Mouse (Mus musculus): ENCODE data around the gene Rab3il1. TPM values are rescaled to one million over a fixed set of nuclear protein-coding genes. Genes with fewer than 3 reads are reported as not detected.

Gene Rab3il1
- polyA plus RNA-seq, 1 experiment from 2014 or later = 38.1 TPM

DNA sequence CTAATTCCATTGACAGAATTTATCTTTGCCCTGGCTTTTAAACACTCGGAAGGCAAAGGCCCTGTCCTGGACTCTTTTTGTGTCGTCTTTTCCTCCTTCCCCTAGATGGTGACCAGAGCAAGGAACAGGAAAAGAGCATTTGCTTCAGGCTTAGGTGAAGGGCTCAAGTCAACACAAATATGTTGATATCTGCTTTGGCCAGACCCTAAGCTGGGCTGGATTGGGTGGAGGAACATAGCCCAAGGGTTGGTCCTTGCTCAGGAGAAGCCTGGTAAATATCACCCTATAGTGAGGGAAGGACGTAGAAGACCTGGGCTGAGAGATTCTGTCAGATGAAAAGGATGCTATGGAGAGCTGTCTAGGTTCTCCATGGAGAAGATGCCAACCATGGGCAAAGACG lies 14.7 kb downstream of the Rab3il1 start:
- H3K4me2 ChIP-seq (ENCODE audit: low read depth, low read length) = no peak overlapping the region
- peaks cover 47% of the 10 kb centered on the region for H3K4me1 ChIP-seq (ENCODE audit: control insufficient read depth, insufficient read depth, low read length)
- ATAC-seq (ENCODE audit: insufficient read depth, low FRiP score) = no peak

DNA sequence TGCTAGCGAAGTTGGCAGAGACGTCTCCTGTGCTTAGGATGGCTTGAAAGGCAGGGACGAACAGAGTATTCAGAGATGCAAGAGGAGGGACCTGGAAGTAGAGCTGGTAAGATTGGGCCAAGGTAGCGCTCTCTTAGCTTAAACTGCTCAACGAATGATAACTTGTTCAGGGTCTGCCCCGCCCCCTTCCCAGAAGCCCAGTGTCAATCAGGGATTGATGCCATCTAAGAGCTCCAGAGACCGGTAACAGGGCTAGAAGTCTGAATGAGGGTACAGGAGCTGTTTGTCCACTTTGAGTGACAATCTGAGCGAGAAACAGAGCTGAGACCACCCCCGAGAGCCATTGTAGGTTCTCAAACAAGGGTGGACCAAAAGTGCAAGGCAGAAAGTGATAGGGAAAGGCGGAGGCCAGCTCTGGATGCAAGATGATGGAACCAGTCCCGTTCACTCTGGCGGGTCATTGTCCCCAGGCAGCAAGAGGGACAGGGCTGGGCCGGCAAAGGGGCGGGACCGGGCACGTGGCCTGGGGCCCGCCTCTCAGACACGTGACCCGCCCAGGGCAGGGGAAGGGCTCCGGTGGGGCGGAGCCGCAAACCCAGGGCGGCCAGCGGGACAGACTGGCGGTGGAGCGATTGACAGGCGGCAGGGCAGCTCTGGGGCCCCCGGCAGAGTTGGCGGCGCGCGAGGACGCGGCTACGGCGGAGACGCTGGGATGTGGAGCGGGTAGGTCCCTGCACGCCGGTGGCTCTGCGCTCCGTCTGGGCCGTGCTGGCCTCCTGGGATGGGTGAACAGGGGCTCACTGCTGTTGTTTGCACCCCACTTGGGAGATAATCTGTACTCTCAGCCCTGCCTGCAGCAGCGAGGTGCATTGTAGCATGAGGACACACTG lies 16.4 kb downstream of the Rab3il1 start:
- no peaks in the 10 kb centered on the region for H3K36me3 ChIP-seq (ENCODE audit: control insufficient read depth, insufficient read depth, low read length)
- H3K27ac ChIP-seq (ENCODE audit: low read length) = peak overlapping the region; percentile 55; the same call in 1 of the 2 replicates
- WGBS = 7% methylated on average over 44 of the region's 44 CpGs
- H3K27me3 ChIP-seq (ENCODE audit: control insufficient read depth, insufficient read depth, low read length) = no peaks in the 10 kb centered on the region
- peaks cover 46% of the 10 kb centered on the region for H3K4me1 ChIP-seq (ENCODE audit: control insufficient read depth, insufficient read depth, low read length)
- peak overlapping the region; percentile 96 for H3K4me2 ChIP-seq (ENCODE audit: low read depth, low read length)
- H3K9me3 ChIP-seq (replicated peaks; ENCODE audit: control insufficient read depth, low read length) = no peaks in the 10 kb centered on the region
- H3K4me3 ChIP-seq (replicated peaks; ENCODE audit: low read length) = peak overlapping the region; percentile 65
- H3K9ac ChIP-seq (ENCODE audit: low read length) = peak overlapping the region; percentile 81
- ATAC-seq (ENCODE audit: insufficient read depth, low FRiP score) = peak; percentile 93

More for the DNA sequence above, 14.7 kb downstream of the Rab3il1 start:
- 83% methylated on average over 4 of the region's 4 CpGs for WGBS
- no peaks in the 10 kb centered on the region for H3K27me3 ChIP-seq (ENCODE audit: control insufficient read depth, insufficient read depth, low read length)
- H3K9me3 ChIP-seq (replicated peaks; ENCODE audit: control insufficient read depth, low read length) = no peaks in the 10 kb centered on the region
- H3K36me3 ChIP-seq (ENCODE audit: control insufficient read depth, insufficient read depth, low read length) = no peaks in the 10 kb centered on the region
- no peak overlapping the region for H3K27ac ChIP-seq (ENCODE audit: low read length)
- H3K4me3 ChIP-seq (replicated peaks; ENCODE audit: low read length) = no peak overlapping the region
- no peak overlapping the region for H3K9ac ChIP-seq (ENCODE audit: low read length)

DNA sequence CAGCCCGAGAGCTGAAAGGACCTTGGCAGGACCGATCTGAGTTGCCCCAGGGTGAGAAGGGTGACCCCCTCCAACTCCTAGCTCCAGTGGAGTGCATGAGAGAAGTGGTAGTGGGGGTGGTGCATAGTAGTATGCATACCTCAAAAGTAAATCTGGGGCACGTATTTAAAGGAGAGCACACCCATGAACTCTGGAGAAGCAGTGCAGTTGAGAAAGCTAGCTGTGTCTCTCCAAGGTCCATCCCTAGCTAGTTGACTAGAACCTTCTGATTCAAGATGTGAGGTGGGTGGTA lies 17.0 kb downstream of the Rab3il1 start:
- H3K4me3 ChIP-seq (replicated peaks; ENCODE audit: low read length) = peak overlapping the region; percentile 65
- H3K27me3 ChIP-seq (ENCODE audit: control insufficient read depth, insufficient read depth, low read length) = no peaks in the 10 kb centered on the region
- WGBS = 2% methylated on average over 3 of the region's 3 CpGs
- H3K4me1 ChIP-seq (ENCODE audit: control insufficient read depth, insufficient read depth, low read length) = peaks cover 41% of the 10 kb centered on the region
- no peaks in the 10 kb centered on the region for H3K9me3 ChIP-seq (replicated peaks; ENCODE audit: control insufficient read depth, low read length)
- no peak for ATAC-seq (ENCODE audit: insufficient read depth, low FRiP score)
- peak overlapping the region; percentile 81 for H3K9ac ChIP-seq (ENCODE audit: low read length)
- H3K27ac ChIP-seq (ENCODE audit: low read length) = peak overlapping the region; percentile 26; the same call in 1 of the 2 replicates
- H3K36me3 ChIP-seq (ENCODE audit: control insufficient read depth, insufficient read depth, low read length) = no peaks in the 10 kb centered on the region
- H3K4me2 ChIP-seq (ENCODE audit: low read depth, low read length) = peak overlapping the region; percentile 96

DNA sequence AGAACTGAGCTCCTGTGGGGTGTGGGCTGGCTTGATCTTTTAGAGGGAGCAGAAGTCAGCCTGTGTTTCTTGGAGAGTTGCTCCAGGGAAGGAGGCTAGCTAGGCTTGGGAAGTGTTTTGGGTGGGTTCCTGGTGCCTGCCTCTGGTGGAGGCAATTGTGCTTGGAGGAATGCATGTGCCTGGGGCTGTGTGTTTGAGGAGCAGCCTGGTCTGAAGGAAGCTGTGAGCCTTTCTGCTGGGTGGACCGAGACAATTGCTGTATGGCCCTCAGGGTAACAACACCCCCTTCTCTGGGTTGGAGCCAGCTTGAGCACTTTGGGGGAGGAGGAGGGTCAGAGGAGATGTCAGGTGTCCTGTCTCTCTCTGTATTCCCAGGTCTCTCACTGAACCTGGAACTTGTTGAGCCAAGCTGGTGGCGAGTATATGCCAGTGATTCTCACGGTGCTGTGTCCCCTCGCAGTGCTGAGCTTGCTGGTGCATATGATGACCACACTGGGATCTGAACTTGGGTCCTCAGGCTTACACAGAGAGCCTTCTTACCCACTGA lies 17.8 kb downstream of the Rab3il1 start:
- Histone ChIP-seq H3K4me1 (ENCODE audit: control insufficient read depth, insufficient read depth, low read length) (peaks cover 33% of the 10 kb centered on the region), H3K9ac (ENCODE audit: low read length) (peak overlapping the region; percentile 81), H3K4me3 (replicated peaks; ENCODE audit: low read length) (peak overlapping the region; percentile 65), H3K27ac (ENCODE audit: low read length) (no peak overlapping the region), H3K36me3 (ENCODE audit: control insufficient read depth, insufficient read depth, low read length) (no peaks in the 10 kb centered on the region), H3K9me3 (replicated peaks; ENCODE audit: control insufficient read depth, low read length) (no peaks in the 10 kb centered on the region), H3K27me3 (ENCODE audit: control insufficient read depth, insufficient read depth, low read length) (no peaks in the 10 kb centered on the region), H3K4me2 (ENCODE audit: low read depth, low read length) (peak overlapping the region; percentile 96)
- no peak for ATAC-seq (ENCODE audit: insufficient read depth, low FRiP score)
- WGBS = 72% methylated on average over 4 of the region's 4 CpGs

DNA sequence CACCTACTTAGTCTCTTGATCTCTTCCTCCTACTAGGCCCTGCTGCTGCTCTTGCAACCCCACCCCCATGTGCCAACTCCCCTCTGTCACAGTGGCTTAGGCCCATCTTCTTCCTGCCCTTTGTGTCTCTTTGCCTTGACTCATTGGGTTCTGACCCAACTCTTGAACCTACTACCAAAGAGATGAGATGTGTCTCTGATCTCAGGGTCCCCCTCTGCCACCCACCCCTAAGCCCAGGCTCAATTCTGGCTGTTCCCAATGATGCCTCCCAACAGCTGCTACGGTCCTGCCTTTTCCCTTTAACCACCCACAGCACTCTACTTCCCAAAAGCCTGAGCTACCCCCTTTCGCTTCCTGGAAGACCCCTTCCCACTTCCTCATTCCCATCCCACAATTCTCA lies 20.5 kb downstream of the Rab3il1 start:
- Histone ChIP-seq H3K4me3 (replicated peaks; ENCODE audit: low read length) (no peak overlapping the region), H3K36me3 (ENCODE audit: control insufficient read depth, insufficient read depth, low read length) (no peaks in the 10 kb centered on the region), H3K4me1 (ENCODE audit: control insufficient read depth, insufficient read depth, low read length) (peaks cover 36% of the 10 kb centered on the region), H3K9ac (ENCODE audit: low read length) (no peak overlapping the region), H3K9me3 (replicated peaks; ENCODE audit: control insufficient read depth, low read length) (no peaks in the 10 kb centered on the region), H3K4me2 (ENCODE audit: low read depth, low read length) (no peak overlapping the region), H3K27me3 (ENCODE audit: control insufficient read depth, insufficient read depth, low read length) (no peaks in the 10 kb centered on the region), H3K27ac (ENCODE audit: low read length) (no peak overlapping the region)
- ATAC-seq (ENCODE audit: insufficient read depth, low FRiP score) = no peak
- WGBS = 81% methylated on average over 2 of the region's 2 CpGs

DNA sequence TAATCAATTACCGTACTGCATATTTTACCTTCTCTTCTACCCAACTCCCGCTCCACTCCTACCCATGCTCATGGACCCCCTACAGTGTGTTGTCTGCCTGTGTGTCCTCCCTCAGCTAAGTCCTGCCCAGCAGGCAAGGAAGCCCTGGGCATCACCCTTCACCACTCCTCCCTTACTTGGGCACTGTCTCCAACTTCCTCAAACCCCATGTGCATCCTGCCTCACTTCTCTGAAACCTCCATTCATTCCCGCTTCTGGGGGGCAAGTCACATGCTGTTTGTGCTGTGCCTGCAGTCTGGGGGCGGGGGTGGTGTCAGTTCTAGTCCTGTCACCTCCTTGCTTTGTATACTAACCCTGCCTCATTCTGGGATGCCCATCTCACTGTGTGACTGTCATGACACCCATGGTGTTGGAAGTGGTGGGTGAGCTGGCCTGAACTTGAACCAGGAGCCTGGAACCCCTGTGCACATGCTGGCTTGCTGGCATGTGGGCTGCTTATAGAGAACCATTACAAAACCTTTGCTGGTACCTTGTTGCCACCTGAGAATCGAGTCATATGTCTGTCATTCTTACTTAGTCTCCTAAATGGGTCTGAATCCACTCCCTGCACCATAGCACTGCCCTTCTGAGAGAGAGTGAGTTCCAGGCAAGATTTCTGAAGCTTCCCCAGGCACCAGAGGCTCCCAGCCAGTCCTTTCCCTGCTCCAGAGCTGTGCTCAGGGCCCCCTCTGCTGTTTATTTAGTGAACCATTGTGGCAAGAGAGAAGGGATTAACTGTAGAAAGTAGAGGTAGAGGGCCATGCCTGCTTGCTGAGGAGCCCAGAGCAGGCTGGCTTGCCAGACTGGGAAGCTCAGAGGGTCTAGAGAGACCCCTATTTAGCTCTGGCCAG lies 21.2 kb downstream of the Rab3il1 start:
- Histone ChIP-seq H3K9me3 (replicated peaks; ENCODE audit: control insufficient read depth, low read length) (no peaks in the 10 kb centered on the region), H3K4me2 (ENCODE audit: low read depth, low read length) (no peak overlapping the region), H3K9ac (ENCODE audit: low read length) (peak overlapping the region; percentile 22; the same call in 1 of the 2 replicates), H3K4me3 (replicated peaks; ENCODE audit: low read length) (no peak overlapping the region), H3K27me3 (ENCODE audit: control insufficient read depth, insufficient read depth, low read length) (no peaks in the 10 kb centered on the region), H3K4me1 (ENCODE audit: control insufficient read depth, insufficient read depth, low read length) (peaks cover 34% of the 10 kb centered on the region), H3K27ac (ENCODE audit: low read length) (peak overlapping the region; percentile 66; the same call in 1 of the 2 replicates), H3K36me3 (ENCODE audit: control insufficient read depth, insufficient read depth, low read length) (no peaks in the 10 kb centered on the region)
- no peak for ATAC-seq (ENCODE audit: insufficient read depth, low FRiP score)
- 72% methylated on average over 5 of the region's 5 CpGs for WGBS

DNA sequence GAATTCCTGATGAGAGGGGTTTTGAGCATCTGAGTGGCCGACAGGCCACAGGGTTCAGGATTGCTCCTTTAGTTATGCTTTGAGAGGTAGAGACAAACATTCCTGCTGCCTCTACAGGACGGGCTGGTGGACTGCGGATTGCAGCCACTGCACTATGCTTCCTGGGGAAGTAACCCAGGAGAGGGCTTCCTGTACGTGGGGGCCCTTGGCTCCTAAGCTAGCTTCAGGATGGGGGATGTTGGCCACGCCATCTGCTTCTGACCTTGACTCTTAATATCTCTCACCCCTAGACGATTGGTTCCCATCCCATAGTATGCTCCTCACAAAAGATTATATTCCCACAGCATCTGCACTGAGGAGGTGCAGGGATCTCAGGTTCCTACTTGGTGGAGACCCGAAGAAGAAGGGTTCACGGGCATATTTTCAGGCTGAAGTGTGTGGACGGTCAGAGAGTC lies 21.9 kb downstream of the Rab3il1 start:
- Histone ChIP-seq H3K4me3 (replicated peaks; ENCODE audit: low read length) (no peak overlapping the region), H3K27ac (ENCODE audit: low read length) (peak overlapping the region; percentile 66; the same call in 1 of the 2 replicates), H3K4me2 (ENCODE audit: low read depth, low read length) (no peak overlapping the region), H3K36me3 (ENCODE audit: control insufficient read depth, insufficient read depth, low read length) (no peaks in the 10 kb centered on the region), H3K9ac (ENCODE audit: low read length) (peak overlapping the region; percentile 4; the same call in 1 of the 2 replicates), H3K27me3 (ENCODE audit: control insufficient read depth, insufficient read depth, low read length) (no peaks in the 10 kb centered on the region), H3K9me3 (replicated peaks; ENCODE audit: control insufficient read depth, low read length) (no peaks in the 10 kb centered on the region), H3K4me1 (ENCODE audit: control insufficient read depth, insufficient read depth, low read length) (peaks cover 30% of the 10 kb centered on the region)
- ATAC-seq (ENCODE audit: insufficient read depth, low FRiP score) = no peak
- 63% methylated on average over 9 of the region's 9 CpGs for WGBS

DNA sequence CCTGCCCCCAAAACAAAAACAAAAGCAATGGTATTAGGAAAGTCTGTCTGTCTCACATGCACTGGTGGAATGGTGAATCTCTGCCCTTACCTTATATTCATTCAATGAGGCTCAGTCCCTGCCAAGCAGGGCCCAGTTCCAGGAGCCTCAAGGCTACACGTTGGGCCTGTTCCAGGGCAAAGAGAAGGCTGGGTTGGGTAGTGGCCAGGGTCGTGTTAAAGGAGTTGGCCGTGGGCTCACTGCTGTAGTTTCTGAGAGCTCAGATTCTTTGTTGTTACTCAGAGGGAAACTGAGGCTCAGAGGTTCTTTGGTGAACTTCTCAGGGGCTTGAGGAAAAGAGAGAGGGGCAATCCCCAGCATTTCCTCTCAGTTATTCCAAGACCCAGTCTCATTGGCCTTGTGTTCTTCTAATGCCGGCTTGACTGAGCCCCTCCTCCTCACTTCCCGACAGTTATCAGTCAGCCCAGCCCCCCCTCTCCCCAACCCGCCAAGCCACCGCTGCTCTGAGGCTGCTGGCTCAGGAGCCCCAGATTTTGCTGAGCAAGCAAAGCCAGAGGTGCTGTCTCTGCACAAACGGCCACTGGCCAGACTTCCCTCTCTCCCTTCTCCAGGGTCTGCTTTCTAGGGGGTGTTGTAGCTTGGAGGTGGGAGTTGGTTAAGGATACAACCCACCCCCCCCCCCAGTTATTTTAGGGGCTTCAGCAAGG lies 23.9 kb downstream of the Rab3il1 start:
- 0 out of 2 replicates have a peak overlapping the region, but pooled peaks have one; percentile 11 for H3K4me2 ChIP-seq (ENCODE audit: low read depth, low read length)
- H3K27ac ChIP-seq (ENCODE audit: low read length) = peak overlapping the region; percentile 66
- 14% methylated on average over 8 of the region's 8 CpGs for WGBS

More for the DNA sequence above, 23.9 kb downstream of the Rab3il1 start:
- H3K4me3 ChIP-seq (replicated peaks; ENCODE audit: low read length) = no peak overlapping the region
- peak; percentile 49; the same call in 1 of the 2 replicates for ATAC-seq (ENCODE audit: insufficient read depth, low FRiP score)
- H3K9ac ChIP-seq (ENCODE audit: low read length) = peak overlapping the region; percentile 15; the same call in 1 of the 2 replicates
- H3K36me3 ChIP-seq (ENCODE audit: control insufficient read depth, insufficient read depth, low read length) = no peaks in the 10 kb centered on the region
- no peaks in the 10 kb centered on the region for H3K27me3 ChIP-seq (ENCODE audit: control insufficient read depth, insufficient read depth, low read length)
- H3K4me1 ChIP-seq (ENCODE audit: control insufficient read depth, insufficient read depth, low read length) = peaks cover 18% of the 10 kb centered on the region
- H3K9me3 ChIP-seq (replicated peaks; ENCODE audit: control insufficient read depth, low read length) = no peaks in the 10 kb centered on the region

All from stomach, embryonic 16.5 days (tissue).